In genomic region chr13:112987991-112988390, GRCm38 (mm10) we compare ENCODE assay signal across 7 mouse cellular contexts. TPM values are rescaled to one million over a fixed set of nuclear protein-coding genes. Genes with fewer than 3 reads are reported as not detected.
DNase-seq lines count a peak whose midpoint lies in the region; ATAC-seq and TF ChIP-seq lines count a peak whose summit lies in the region.

No protein-coding gene starts in this region.

- TF ChIP-seq CTCF in layer of hippocampus, adult 2 months (conservative IDR thresholded peaks at IDR 0.05): no peak

- peak overlapping the region; percentile 27; the same call in 1 of the 2 replicates for H3K9ac ChIP-seq in hindbrain, embryonic 11.5 days (ENCODE audit: low read depth, low read length)

- no peaks in the 10 kb centered on the region for H3K9me3 ChIP-seq in hindbrain, embryonic 11.5 days (ENCODE audit: control insufficient read depth, low read length)

- peak overlapping the region; percentile 79 for H3K27ac ChIP-seq in layer of hippocampus, adult 2 months
- H3K27ac ChIP-seq in hindbrain, embryonic 11.5 days (ENCODE audit: low read depth, low read length): no peak overlapping the region

- H3K4me3 ChIP-seq in layer of hippocampus, adult 2 months: peak overlapping the region; percentile 77
- H3K4me3 ChIP-seq in hindbrain, embryonic 11.5 days (ENCODE audit: low read depth, low read length): peak overlapping the region; percentile 42

- WGBS in hindbrain, embryonic 11.5 days: under 1% methylated on average over 39 of the region's 39 CpGs

- H3K27me3 ChIP-seq in hindbrain, embryonic 11.5 days (ENCODE audit: control insufficient read depth, insufficient read depth, low read length): peaks cover 68% of the 10 kb centered on the region

- peaks cover 16% of the 10 kb centered on the region for H3K4me1 ChIP-seq in hindbrain, embryonic 11.5 days (replicated peaks; ENCODE audit: control insufficient read depth, insufficient read depth, low read length)

- no peaks in the 10 kb centered on the region for H3K36me3 ChIP-seq in hindbrain, embryonic 11.5 days (ENCODE audit: control insufficient read depth, insufficient read depth, low read length)

- ATAC-seq in hindbrain, embryonic 11.5 days (ENCODE audit: low FRiP score): peak; percentile 52
- ATAC-seq in megakaryocyte, adult 5-6 weeks (ENCODE audit: poor library complexity, severe bottlenecking): peak; percentile 10

- peak overlapping the region; percentile 93 for H3K4me2 ChIP-seq in hindbrain, embryonic 11.5 days (replicated peaks; ENCODE audit: low read depth, low read length)

- DNase-seq in layer of hippocampus, adult 2 months (ENCODE audit: low spot score in 2 of 2): no peak
- no peak for DNase-seq in layer of hippocampus, adult 8-10 months (ENCODE audit: low spot score in 2 of 2)
- peak; percentile 45 for DNase-seq in brain, adult 2 months (ENCODE audit: low read depth, low spot score)
- no peak for DNase-seq in hindbrain, embryonic 11.5 days (ENCODE audit: low spot score)
- no peak for DNase-seq in thymus, postnatal 0 days (ENCODE audit: low spot score)
- no peak for DNase-seq in ovary, adult 18-20 months (ENCODE audit: low spot score)

RNA-seq across cellular contexts. Expression of gene Ccno, which starts 0.4 kb away (rescaled TPM):
- total RNA-seq in layer of hippocampus, adult 2 months (2021): 1 to 10 TPM; 6.3 to 7.4 TPM
- 1 to 10 TPM; 4.3 to 6.1 (median 5.1) TPM for total RNA-seq in layer of hippocampus, adult 8-10 months (2022)
- polyA plus RNA-seq in hindbrain, embryonic 11.5 days (2014; fragmentation: Nextera tagmentation; extraction: Ambion mirVana): 2.6 and 5.0 TPM in 2 replicates
- 2.8 and 4.7 TPM in 2 replicates for total RNA-seq in megakaryocyte, adult 5-6 weeks (2015)
- total RNA-seq in megakaryocyte, adult 5-6 weeks (2017): 4.1 and 5.9 TPM in 2 replicates
- 1.2 TPM in 2 replicates for polyA plus RNA-seq in thymus, postnatal 0 days (2015; fragmentation: Nextera tagmentation; extraction: Ambion mirVana)

RNA-seq across cellular contexts. Expression of gene Mcidas, which starts 5.7 kb away (rescaled TPM):
- total RNA-seq in layer of hippocampus, adult 2 months (2021): under 1 TPM; 0.25 to 0.74 TPM
- under 1 TPM; 0.45 to 0.63 (median 0.60) TPM for total RNA-seq in layer of hippocampus, adult 8-10 months (2022)
- polyA plus RNA-seq in hindbrain, embryonic 11.5 days (2014; fragmentation: Nextera tagmentation; extraction: Ambion mirVana): 2.2 and 2.7 TPM in 2 replicates
- not detected in 2 replicates for total RNA-seq in megakaryocyte, adult 5-6 weeks (2015)
- total RNA-seq in megakaryocyte, adult 5-6 weeks (2017): not detected in 2 replicates
- 0.20 and 0.28 TPM in 2 replicates for polyA plus RNA-seq in thymus, postnatal 0 days (2015; fragmentation: Nextera tagmentation; extraction: Ambion mirVana)

RNA-seq across cellular contexts. Expression of gene Cdc20b, which starts 46.9 kb away (rescaled TPM):
- total RNA-seq in layer of hippocampus, adult 2 months (2021): under 1 TPM in 1 of 2 experiments, not detected in 1; 0.37 TPM
- under 1 TPM in 1 of 4 experiments, not detected in 3; 0.51 TPM for total RNA-seq in layer of hippocampus, adult 8-10 months (2022)
- polyA plus RNA-seq in hindbrain, embryonic 11.5 days (2014; fragmentation: Nextera tagmentation; extraction: Ambion mirVana): 0.92 and 2.1 TPM in 2 replicates
- not detected in 2 replicates for total RNA-seq in megakaryocyte, adult 5-6 weeks (2015)
- total RNA-seq in megakaryocyte, adult 5-6 weeks (2017): not detected in 2 replicates
- polyA plus RNA-seq in thymus, postnatal 0 days (2015; fragmentation: Nextera tagmentation; extraction: Ambion mirVana): 0.21 and 0.22 TPM in 2 replicates

RNA-seq across cellular contexts. Expression of gene Gpx8, which starts 58.2 kb away (rescaled TPM):
- 1 to 10 TPM; 7.4 to 9.2 TPM for total RNA-seq in layer of hippocampus, adult 2 months (2021)
- total RNA-seq in layer of hippocampus, adult 8-10 months (2022): 1 to 10 TPM; 6.2 to 7.6 (median 6.7) TPM
- polyA plus RNA-seq in hindbrain, embryonic 11.5 days (2014; fragmentation: Nextera tagmentation; extraction: Ambion mirVana): 103 and 105 TPM in 2 replicates
- 0.85 TPM in 1 of 2 replicates, not detected in the other for total RNA-seq in megakaryocyte, adult 5-6 weeks (2015)
- total RNA-seq in megakaryocyte, adult 5-6 weeks (2017): 1.9 TPM in 1 of 2 replicates, not detected in the other
- 20.6 and 22.4 TPM in 2 replicates for polyA plus RNA-seq in thymus, postnatal 0 days (2015; fragmentation: Nextera tagmentation; extraction: Ambion mirVana)
